Mouse (Mus musculus) megakaryocyte, embryonic 14.5 days (primary cell): ENCODE measurements around the gene Nars2. TPM values are rescaled to one million over a fixed set of nuclear protein-coding genes. Genes with fewer than 3 reads are reported as not detected.

Experiments
- H3K27me3 ChIP-seq: replicated peaks from 2 replicates; pipeline ENCODE3; 2012; ENCODE audit warnings: inconsistent platforms
- H3K36me3 ChIP-seq: replicated peaks from 2 replicates; pipeline ENCODE3; 2012; ENCODE audit warnings: low read length, inconsistent platforms, mixed read lengths
- H3K4me1 ChIP-seq: 2 replicates; pipeline ENCODE4 v1.6.1; 2012; ENCODE audit warnings: inconsistent platforms
- H3K4me3 ChIP-seq: replicated peaks from 2 replicates; pipeline ENCODE3; 2012; ENCODE audit warnings: moderate library complexity, mild to moderate bottlenecking, inconsistent platforms
- H3K9me3 ChIP-seq: 2 replicates; pipeline ENCODE4 v1.6.1; 2012; ENCODE audit warnings: inconsistent platforms
- FLI1 ChIP-seq: IDR thresholded peaks from 2 replicates; pipeline ENCODE4 v1.6.1; 2012; ENCODE audit warnings: low read length, inconsistent platforms, mixed read lengths
- GATA1 ChIP-seq: IDR thresholded peaks from 3 replicates; pipeline ENCODE4 v1.6.1; 2012; ENCODE audit warnings: mixed read lengths, low read length, inconsistent platforms, borderline replicate concordance
- polyA plus RNA-seq: library from polyadenylated mRNA; stranded (reverse); fragments of >175 nt; gene quantifications from 2 replicates; pipeline ENCODE4 v1.2.3, GENCODE M21; 2012; ENCODE audit warnings: low replicate concordance; ENCODE audit not compliant: insufficient read depth

The Nars2 gene
- polyA plus RNA-seq, 1 experiment: 1.1 TPM

- Histone ChIP-seq H3K9me3 (no peaks in the 10 kb centered on the region), H3K4me1 (peaks cover 3% of the 10 kb centered on the region; the same call in 1 of the 2 replicates), H3K36me3 (peaks cover 65% of the 10 kb centered on the region), H3K27me3 (no peaks in the 10 kb centered on the region), H3K4me3 (no peak overlapping the region)
- TF ChIP-seq GATA1 (no peak), FLI1 (no peak)
Observed at GRCm38 (mm10) chr7:97041868-97042449, 90.7 kb downstream of the Nars2 start.

- no peak for TF ChIP-seq GATA1
- Histone ChIP-seq H3K9me3 (no peaks in the 10 kb centered on the region), H3K27me3 (no peaks in the 10 kb centered on the region), H3K36me3 (peaks cover 66% of the 10 kb centered on the region), H3K4me3 (no peak overlapping the region), H3K4me1 (peaks cover 3% of the 10 kb centered on the region; the same call in 1 of the 2 replicates)
Observed at GRCm38 (mm10) chr7:97042981-97043380, 91.7 kb downstream of the Nars2 start.

GRCm38 (mm10) chr7:97060966-97061365, 109.7 kb downstream of the Nars2 start:
- Histone ChIP-seq H3K4me3 (no peak overlapping the region), H3K4me1 (peaks cover 2% of the 10 kb centered on the region; the same call in 1 of the 2 replicates), H3K9me3 (no peaks in the 10 kb centered on the region), H3K27me3 (no peaks in the 10 kb centered on the region), H3K36me3 (peaks cover 69% of the 10 kb centered on the region)
- TF ChIP-seq FLI1 (no peak), GATA1 (no peak)

GRCm38 (mm10) chr7:97071512-97071911, 120.2 kb downstream of the Nars2 start:
- Histone ChIP-seq H3K4me3 (no peak overlapping the region), H3K27me3 (no peaks in the 10 kb centered on the region), H3K4me1 (peaks cover 19% of the 10 kb centered on the region), H3K36me3 (peaks cover 7% of the 10 kb centered on the region), H3K9me3 (no peaks in the 10 kb centered on the region)
- TF ChIP-seq GATA1 (no peak), FLI1 (no peak)

GRCm38 (mm10) chr7:97072061-97072460, 120.8 kb downstream of the Nars2 start:
- H3K36me3 ChIP-seq: peaks cover 7% of the 10 kb centered on the region
- no peak overlapping the region for H3K4me3 ChIP-seq
- H3K9me3 ChIP-seq: no peaks in the 10 kb centered on the region
- TF ChIP-seq FLI1 (no peak), GATA1 (no peak)
- H3K4me1 ChIP-seq: peaks cover 19% of the 10 kb centered on the region
- no peaks in the 10 kb centered on the region for H3K27me3 ChIP-seq

- H3K4me1 ChIP-seq: peaks cover 20% of the 10 kb centered on the region
- no peak overlapping the region for H3K4me3 ChIP-seq
- no peaks in the 10 kb centered on the region for H3K9me3 ChIP-seq
- no peaks in the 10 kb centered on the region for H3K27me3 ChIP-seq
- TF ChIP-seq GATA1 (no peak), FLI1 (no peak)
- H3K36me3 ChIP-seq: no peaks in the 10 kb centered on the region
Observed at GRCm38 (mm10) chr7:97074974-97075373, 123.7 kb downstream of the Nars2 start.

DNA sequence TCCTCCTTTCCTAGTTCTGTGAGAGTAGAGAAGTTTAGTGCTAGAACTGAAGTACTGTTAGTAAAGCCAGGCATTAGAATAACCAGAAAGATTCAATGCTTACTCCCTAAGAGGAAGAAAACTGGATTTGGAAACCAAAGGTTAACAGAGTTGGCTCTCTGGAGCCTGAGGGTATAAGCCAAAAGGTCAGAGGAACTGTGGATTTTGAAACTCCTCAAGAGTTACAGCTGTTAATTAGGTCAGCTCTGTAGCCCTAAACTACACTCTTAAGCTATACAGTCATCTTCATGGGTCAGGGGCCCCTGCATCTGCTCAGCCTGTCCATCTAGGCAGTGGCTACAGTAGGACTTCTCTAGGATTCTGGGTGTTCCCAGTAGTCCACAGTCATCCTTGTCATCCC, 125.7 kb downstream of the Nars2 start:
- Histone ChIP-seq H3K36me3 (no peaks in the 10 kb centered on the region), H3K4me1 (peaks cover 31% of the 10 kb centered on the region), H3K9me3 (no peaks in the 10 kb centered on the region), H3K4me3 (no peak overlapping the region), H3K27me3 (no peaks in the 10 kb centered on the region)
- TF ChIP-seq FLI1: no peak
- TF ChIP-seq GATA1: no peak

GRCm38 (mm10) chr7:97078685-97079084, 127.4 kb downstream of the Nars2 start:
- no peak for TF ChIP-seq GATA1
- no peak for TF ChIP-seq FLI1
- Histone ChIP-seq H3K36me3 (no peaks in the 10 kb centered on the region), H3K4me3 (no peak overlapping the region), H3K27me3 (no peaks in the 10 kb centered on the region), H3K4me1 (peaks cover 35% of the 10 kb centered on the region), H3K9me3 (no peaks in the 10 kb centered on the region)

GRCm38 (mm10) chr7:97079145-97079544, 127.8 kb downstream of the Nars2 start:
- H3K4me3 ChIP-seq: peak overlapping the region; percentile 88

DNA sequence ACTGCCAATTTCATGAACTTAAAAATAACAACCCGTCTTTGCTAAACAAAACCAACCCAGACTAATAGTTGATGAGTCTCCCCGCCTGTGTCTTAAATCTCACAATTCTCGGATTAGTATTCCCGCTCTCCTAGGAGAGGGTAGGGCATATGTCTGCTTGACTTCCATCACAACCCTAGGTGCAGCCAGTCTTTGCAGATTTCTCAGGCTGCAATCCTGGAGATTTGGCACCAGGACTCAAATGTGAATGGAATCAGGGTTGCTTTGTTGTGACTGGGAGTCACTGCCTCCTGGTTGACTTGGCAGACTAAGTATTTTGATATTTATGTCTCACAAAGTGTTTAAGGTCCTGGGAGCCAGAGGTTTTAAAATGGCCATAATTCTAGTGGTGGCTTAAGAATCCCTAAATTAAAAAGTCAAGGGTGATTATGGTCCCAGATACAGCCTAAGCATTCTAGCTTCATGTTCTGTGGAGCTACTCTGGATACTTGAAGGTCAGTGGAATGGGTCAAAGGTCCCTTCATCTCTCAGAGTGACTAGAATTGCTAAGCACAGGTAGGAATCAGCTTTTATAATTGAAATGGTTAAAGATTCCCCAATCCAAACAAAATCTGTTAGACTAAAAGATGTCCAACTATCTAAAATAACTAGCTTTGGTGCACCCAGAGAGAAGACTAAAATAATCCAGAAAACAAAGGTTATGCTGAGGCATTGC, 128.5 kb downstream of the Nars2 start:
- peak overlapping the region; percentile 50 for H3K4me3 ChIP-seq
- no peaks in the 10 kb centered on the region for H3K9me3 ChIP-seq
- no peaks in the 10 kb centered on the region for H3K27me3 ChIP-seq
- TF ChIP-seq FLI1 (no peak), GATA1 (no peak)
- H3K36me3 ChIP-seq: no peaks in the 10 kb centered on the region
- H3K4me1 ChIP-seq: peaks cover 46% of the 10 kb centered on the region

More at GRCm38 (mm10) chr7:97079145-97079544, 127.8 kb downstream of the Nars2 start:
- H3K36me3 ChIP-seq: no peaks in the 10 kb centered on the region
- no peak for TF ChIP-seq GATA1
- no peak for TF ChIP-seq FLI1
- peaks cover 40% of the 10 kb centered on the region for H3K4me1 ChIP-seq
- H3K9me3 ChIP-seq: no peaks in the 10 kb centered on the region
- H3K27me3 ChIP-seq: no peaks in the 10 kb centered on the region
